Mouse (Mus musculus) neural tube, embryonic 14.5 days (tissue): ENCODE measurements around the gene Khdc4. TPM values are rescaled to one million over a fixed set of nuclear protein-coding genes. Genes with fewer than 3 reads are reported as not detected.
A peak's percentile ranks its signal among the peaks of the same experiment; 100 is the strongest.

Experiments
- ATAC-seq: fragments of 200-750 bp; cut with Nextera tagmentation; 2 replicates; pipeline ENCODE4 v1.8.0; 2017; ENCODE audit warnings: low read depth, mild to moderate bottlenecking, moderate TSS enrichment, moderate library complexity
- H3K27ac ChIP-seq: fragments of 300-500 bp; sonication (generic); 2 replicates; pipeline ENCODE4 v1.5.1; 2014; ENCODE audit warnings: low read depth, mild to moderate bottlenecking, control low read depth, low read length, moderate library complexity, mixed read lengths
- H3K27me3 ChIP-seq: fragments of 300-500 bp; sonication (generic); 2 replicates; pipeline ENCODE4 v1.6.1; 2014; ENCODE audit warnings: low read length; ENCODE audit not compliant: control insufficient read depth, insufficient read depth
- H3K36me3 ChIP-seq: fragments of 300-500 bp; sonication (generic); 2 replicates; pipeline ENCODE4 v1.6.1; 2014; ENCODE audit warnings: low read length, mixed read lengths; ENCODE audit not compliant: control insufficient read depth, insufficient read depth
- H3K4me1 ChIP-seq: fragments of 300-500 bp; sonication (generic); 2 replicates; pipeline ENCODE4 v1.6.1; 2014; ENCODE audit warnings: low read length; ENCODE audit not compliant: control insufficient read depth, insufficient read depth
- H3K4me2 ChIP-seq: fragments of 300-500 bp; sonication (generic); 2 replicates; pipeline ENCODE4 v1.6.1; 2014; ENCODE audit warnings: mild to moderate bottlenecking, low read depth, low read length, control low read depth
- H3K4me3 ChIP-seq: fragments of 300-500 bp; sonication (generic); 2 replicates; pipeline ENCODE4 v1.5.1; 2014; ENCODE audit warnings: low read depth, low read length, control low read depth, mixed read lengths
- H3K9ac ChIP-seq: fragments of 300-500 bp; sonication (generic); replicated peaks from 2 replicates; pipeline ENCODE4 v1.6.1; 2014; ENCODE audit warnings: low read depth, mild to moderate bottlenecking, control low read depth, low read length, mixed read lengths
- H3K9me3 ChIP-seq: fragments of 300-500 bp; sonication (generic); 2 replicates; pipeline ENCODE4 v1.6.1; 2016; ENCODE audit warnings: low read length; ENCODE audit not compliant: control insufficient read depth
- WGBS: fragments of 180-500 bp; shearing (Covaris S2); extraction: QIAGEN DNeasy Blood & Tissue Kit; methylation state at CpG from one replicate; pipeline ENCODE4 v1.1.7; 2014; 5-methylcytosine and 5-hydroxymethylcytosine counted together
- polyA plus RNA-seq: library from polyadenylated mRNA; unstranded; fragments of >200 nt; fragmentation: Nextera tagmentation; extraction: Ambion mirVana; gene quantifications from 2 replicates; pipeline ENCODE4 v1.2.1, GENCODE M21; 2014

The Khdc4 gene
- polyA plus RNA-seq = 86.4 and 97.4 TPM in 2 replicates

GRCm38 (mm10) chr3:88684980-88685941 lies at the start of gene Khdc4:
Gene Khdc4, plus strand, starts transcription at chr3:88685803.
- Histone ChIP-seq H3K9me3 (no peaks in the 10 kb centered on the region), H3K9ac (peak within 1 kb of the TSS; percentile 96), H3K4me1 (peaks cover 17% of the 10 kb centered on the region; the same call in 1 of the 2 replicates), H3K27me3 (no peaks in the 10 kb centered on the region), H3K36me3 (peaks cover 17% of the 10 kb centered on the region), H3K4me2 (peak within 1 kb of the TSS; percentile 98), H3K27ac (peak within 1 kb of the TSS; percentile 97), H3K4me3 (peak within 1 kb of the TSS; percentile 90)
- WGBS = under 1% methylated on average over 47 of the region's 47 CpGs
- peak; percentile 99 for ATAC-seq

- Histone ChIP-seq H3K9ac (no peak overlapping the region), H3K4me1 (no peaks in the 10 kb centered on the region), H3K4me2 (no peak overlapping the region), H3K9me3 (no peaks in the 10 kb centered on the region), H3K27ac (no peak overlapping the region), H3K27me3 (no peaks in the 10 kb centered on the region), H3K36me3 (peaks cover 84% of the 10 kb centered on the region), H3K4me3 (no peak overlapping the region)
- ATAC-seq = no peak
- 95% methylated on average over 8 of the region's 8 CpGs for WGBS
These were observed 49.0 kb upstream of the Khdc4 start for GRCm38 (mm10) chr3:88636555-88636986.

GRCm38 (mm10) chr3:88637134-88637533 lies 48.5 kb upstream of the Khdc4 start:
- 97% methylated on average over 5 of the region's 5 CpGs for WGBS
- H3K27ac ChIP-seq = no peak overlapping the region
- ATAC-seq = no peak

GRCm38 (mm10) chr3:88639239-88639638 lies 46.4 kb upstream of the Khdc4 start:
- no peak for ATAC-seq
- H3K27ac ChIP-seq = no peak overlapping the region
- peaks cover 85% of the 10 kb centered on the region for H3K36me3 ChIP-seq
- no peak overlapping the region for H3K9ac ChIP-seq
- H3K27me3 ChIP-seq = no peaks in the 10 kb centered on the region
- no peaks in the 10 kb centered on the region for H3K9me3 ChIP-seq
- H3K4me2 ChIP-seq = no peak overlapping the region
- H3K4me1 ChIP-seq = no peaks in the 10 kb centered on the region
- H3K4me3 ChIP-seq = no peak overlapping the region
- 95% methylated on average over 12 of the region's 12 CpGs for WGBS

More at GRCm38 (mm10) chr3:88637134-88637533, 48.5 kb upstream of the Khdc4 start:
- H3K4me2 ChIP-seq = no peak overlapping the region
- H3K27me3 ChIP-seq = no peaks in the 10 kb centered on the region
- H3K9ac ChIP-seq = no peak overlapping the region
- peaks cover 84% of the 10 kb centered on the region for H3K36me3 ChIP-seq
- no peaks in the 10 kb centered on the region for H3K4me1 ChIP-seq
- H3K4me3 ChIP-seq = no peak overlapping the region
- no peaks in the 10 kb centered on the region for H3K9me3 ChIP-seq

DNA sequence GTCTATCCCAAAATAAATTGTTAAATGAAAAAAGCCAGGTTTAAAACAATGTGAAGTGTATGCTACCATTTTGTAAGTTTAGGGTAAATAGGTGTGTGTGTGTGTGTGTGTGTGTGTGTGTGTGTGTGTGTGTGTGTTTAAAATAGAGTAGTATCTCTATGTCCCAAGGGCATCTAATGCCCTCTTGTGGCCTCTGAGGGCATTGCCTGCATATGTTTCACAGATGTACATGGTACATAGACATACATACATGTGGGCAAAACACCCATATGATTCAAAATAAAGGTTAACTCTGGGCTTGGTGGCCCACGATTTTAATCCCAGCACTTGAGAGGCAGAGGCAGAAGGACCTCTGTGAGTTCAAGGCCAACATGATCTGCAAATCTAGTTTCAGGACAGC lies 44.9 kb upstream of the Khdc4 start:
- H3K36me3 ChIP-seq = peaks cover 83% of the 10 kb centered on the region
- H3K4me1 ChIP-seq = no peaks in the 10 kb centered on the region
- H3K27ac ChIP-seq = no peak overlapping the region
- H3K9ac ChIP-seq = no peak overlapping the region
- ATAC-seq = 0 out of 2 replicates have a peak, but pooled peaks have one; percentile 60
- H3K27me3 ChIP-seq = no peaks in the 10 kb centered on the region
- no peaks in the 10 kb centered on the region for H3K9me3 ChIP-seq
- 83% methylated on average over 1 of the region's 1 CpGs for WGBS
- H3K4me2 ChIP-seq = no peak overlapping the region
- no peak overlapping the region for H3K4me3 ChIP-seq

DNA sequence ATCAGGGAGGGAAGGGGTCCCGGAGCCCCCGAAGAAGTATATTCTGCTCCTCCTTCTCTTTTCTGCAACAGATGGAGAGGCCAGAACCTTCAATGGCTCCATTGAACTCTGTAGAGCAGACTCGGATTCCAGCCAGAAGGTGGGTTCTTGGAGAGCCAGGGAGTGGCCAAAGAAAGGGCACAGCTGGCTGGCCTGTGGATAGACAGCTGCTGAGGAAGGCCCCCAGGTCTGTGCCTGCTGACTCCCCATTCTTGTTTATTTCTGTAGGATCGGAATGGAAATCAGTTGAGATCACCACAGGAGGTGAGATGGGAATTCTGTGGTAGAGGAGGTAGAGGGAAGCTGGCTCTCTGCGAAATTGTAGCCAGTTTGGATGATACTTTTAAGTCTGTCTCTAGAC lies 42.5 kb upstream of the Khdc4 start:
- Histone ChIP-seq H3K9me3 (no peaks in the 10 kb centered on the region), H3K4me1 (no peaks in the 10 kb centered on the region), H3K4me2 (no peak overlapping the region), H3K27me3 (no peaks in the 10 kb centered on the region), H3K27ac (no peak overlapping the region), H3K36me3 (peaks cover 87% of the 10 kb centered on the region), H3K9ac (no peak overlapping the region), H3K4me3 (no peak overlapping the region)
- no peak for ATAC-seq
- 78% methylated on average over 5 of the region's 5 CpGs for WGBS

- Histone ChIP-seq H3K4me1 (0 out of 2 replicates have a peak, but pooled peaks cover 2% of the 10 kb centered on the region), H3K36me3 (peaks cover 73% of the 10 kb centered on the region), H3K27ac (no peak overlapping the region), H3K4me3 (no peak overlapping the region), H3K4me2 (no peak overlapping the region), H3K27me3 (no peaks in the 10 kb centered on the region), H3K9me3 (no peaks in the 10 kb centered on the region), H3K9ac (no peak overlapping the region)
- no peak for ATAC-seq
- 89% methylated on average over 12 of the region's 12 CpGs for WGBS
These were observed 39.7 kb upstream of the Khdc4 start for GRCm38 (mm10) chr3:88645937-88646336.

DNA sequence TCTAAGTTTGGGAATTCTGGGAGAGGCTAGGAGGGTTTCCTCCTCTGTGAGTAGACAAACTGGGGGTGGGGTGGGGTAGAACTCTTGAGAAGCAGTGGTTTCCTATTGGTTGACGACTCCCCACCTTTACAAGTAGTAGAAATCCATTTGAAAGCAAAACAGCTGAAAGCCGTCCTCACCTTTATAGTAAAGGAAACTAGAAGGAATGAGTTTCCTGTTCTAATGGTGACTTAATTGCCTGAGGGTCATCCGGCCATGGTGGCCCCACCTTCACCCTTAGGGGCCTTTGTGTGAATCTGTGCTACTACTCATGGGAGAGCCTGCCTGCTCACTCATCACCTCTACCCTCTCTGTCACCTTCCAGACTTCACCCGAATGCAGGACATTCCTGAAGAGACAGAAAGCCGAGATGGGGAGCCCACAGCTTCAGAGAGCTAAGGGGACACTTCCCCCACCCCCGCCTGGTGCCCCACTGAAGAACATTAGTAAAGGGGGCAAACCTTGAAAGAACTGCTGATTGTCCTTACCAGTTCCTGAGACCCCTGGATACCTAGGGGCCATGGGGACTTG lies 39.1 kb upstream of the Khdc4 start:
- no peak overlapping the region for H3K4me2 ChIP-seq
- 64% methylated on average over 6 of the region's 6 CpGs for WGBS
- H3K9me3 ChIP-seq = no peaks in the 10 kb centered on the region
- H3K27ac ChIP-seq = no peak overlapping the region
- H3K36me3 ChIP-seq = peaks cover 68% of the 10 kb centered on the region
- no peak overlapping the region for H3K9ac ChIP-seq
- H3K4me3 ChIP-seq = no peak overlapping the region
- H3K27me3 ChIP-seq = no peaks in the 10 kb centered on the region
- H3K4me1 ChIP-seq = 0 out of 2 replicates have a peak, but pooled peaks cover 2% of the 10 kb centered on the region
- no peak for ATAC-seq

GRCm38 (mm10) chr3:88647076-88647475 lies 38.5 kb upstream of the Khdc4 start:
- WGBS = 84% methylated on average over 3 of the region's 3 CpGs
- H3K36me3 ChIP-seq = peaks cover 62% of the 10 kb centered on the region
- no peak overlapping the region for H3K4me3 ChIP-seq
- H3K27ac ChIP-seq = no peak overlapping the region
- ATAC-seq = no peak
- no peak overlapping the region for H3K4me2 ChIP-seq
- 0 out of 2 replicates have a peak, but pooled peaks cover 2% of the 10 kb centered on the region for H3K4me1 ChIP-seq
- no peak overlapping the region for H3K9ac ChIP-seq
- no peaks in the 10 kb centered on the region for H3K27me3 ChIP-seq
- no peaks in the 10 kb centered on the region for H3K9me3 ChIP-seq
